Mouse (Mus musculus) limb, embryonic 12.5 days (tissue): Measurements from ENCODE around the gene Gtf2h5. TPM values are rescaled to one million over a fixed set of nuclear protein-coding genes. Genes with fewer than 3 reads are reported as not detected.

Experiments used
- ATAC-seq: fragments of 200-750 bp; cut with Nextera tagmentation; 2 replicates; pipeline ENCODE4 v1.8.0; 2017; ENCODE audit warnings: low read depth, moderate TSS enrichment; ENCODE audit not compliant: insufficient number of reproducible peaks, insufficient read depth, low FRiP score, low TSS enrichment
- H3K27ac ChIP-seq: fragments of 300-500 bp; sonication (generic); 2 replicates; pipeline ENCODE4 v1.5.1; 2016; ENCODE audit warnings: mild to moderate bottlenecking, moderate library complexity
- H3K27me3 ChIP-seq: fragments of 300-500 bp; sonication (generic); 2 replicates; pipeline ENCODE4 v1.6.1; 2016; ENCODE audit warnings: mild to moderate bottlenecking, moderate library complexity
- H3K36me3 ChIP-seq: fragments of 300-500 bp; sonication (generic); 2 replicates; pipeline ENCODE4 v1.6.1; 2016; ENCODE audit warnings: mild to moderate bottlenecking, moderate library complexity
- H3K4me1 ChIP-seq: fragments of 300-500 bp; sonication (generic); replicated peaks from 2 replicates; pipeline ENCODE4 v1.6.1; 2016
- H3K4me2 ChIP-seq: fragments of 300-500 bp; sonication (generic); 2 replicates; pipeline ENCODE4 v1.6.1; 2016; ENCODE audit warnings: mild to moderate bottlenecking, moderate library complexity
- H3K4me3 ChIP-seq: fragments of 300-500 bp; sonication (generic); replicated peaks from 2 replicates; pipeline ENCODE4 v1.5.1; 2016; ENCODE audit warnings: mild to moderate bottlenecking
- H3K9ac ChIP-seq: fragments of 300-500 bp; sonication (generic); replicated peaks from 2 replicates; pipeline ENCODE4 v1.6.1; 2016; ENCODE audit warnings: mild to moderate bottlenecking, moderate library complexity
- H3K9me3 ChIP-seq: fragments of 300-500 bp; sonication (generic); 2 replicates; pipeline ENCODE4 v1.6.1; 2016; ENCODE audit warnings: mild to moderate bottlenecking, moderate library complexity
- WGBS: fragments of 180-500 bp; shearing (Covaris S2); methylation state at CpG from one replicate; pipeline ENCODE4 v1.1.7; 2016; 5-methylcytosine and 5-hydroxymethylcytosine counted together
- polyA plus RNA-seq: library from polyadenylated mRNA; unstranded; fragments of >200 nt; fragmentation: Nextera tagmentation; extraction: Ambion mirVana; gene quantifications from 2 replicates; pipeline ENCODE4 v1.2.1, GENCODE M21; 2016

Gene Gtf2h5
- polyA plus RNA-seq, 1 experiment from 2014 or later = 176 TPM

DNA sequence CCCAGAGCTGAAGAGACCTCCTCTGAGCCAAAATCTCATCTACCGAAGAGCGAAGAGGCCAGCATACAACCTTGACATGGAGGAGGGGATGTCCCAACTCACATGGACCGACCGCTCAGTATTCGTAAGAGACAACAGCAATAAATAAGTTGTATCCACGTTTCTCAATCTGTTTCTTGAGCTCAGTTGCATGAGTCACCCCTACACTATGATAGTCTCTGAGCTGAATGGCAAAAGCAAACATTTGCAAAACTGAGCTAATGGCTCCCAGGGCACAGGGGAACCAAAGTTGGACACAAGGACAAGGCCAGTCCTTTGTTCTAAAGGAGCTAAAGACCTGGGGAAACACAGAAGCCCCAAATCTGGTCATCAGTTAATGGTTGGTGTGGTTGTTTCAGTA is 9.7 kb upstream of the Gtf2h5 start:
- H3K4me1 ChIP-seq = no peaks in the 10 kb centered on the region
- H3K36me3 ChIP-seq = peaks cover 57% of the 10 kb centered on the region
- H3K4me2 ChIP-seq = no peak overlapping the region
- ATAC-seq = no peak
- H3K9me3 ChIP-seq = no peaks in the 10 kb centered on the region
- no peak overlapping the region for H3K9ac ChIP-seq
- H3K27me3 ChIP-seq = no peaks in the 10 kb centered on the region
- H3K27ac ChIP-seq = no peak overlapping the region
- WGBS = 92% methylated on average over 6 of the region's 6 CpGs
- no peak overlapping the region for H3K4me3 ChIP-seq

DNA sequence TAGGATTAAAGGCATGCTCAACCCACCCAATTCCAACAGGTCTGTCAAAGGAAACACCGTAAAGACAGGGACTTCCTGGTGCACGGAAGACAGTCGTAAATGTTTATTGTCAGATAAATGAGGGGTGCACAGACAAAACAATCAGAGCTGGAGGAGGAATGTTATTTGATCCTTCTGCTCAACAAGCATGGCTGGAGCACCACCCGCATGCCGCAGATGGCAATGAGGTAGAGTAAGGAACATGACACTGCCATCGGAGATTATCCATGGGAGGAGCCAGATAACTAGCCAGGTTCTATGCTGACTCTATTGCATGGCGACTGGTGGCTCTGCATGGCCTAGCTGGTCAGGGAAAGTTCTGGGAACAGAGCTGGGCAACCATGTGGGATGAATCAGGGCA is 6.2 kb upstream of the Gtf2h5 start:
- Histone ChIP-seq H3K27me3 (no peaks in the 10 kb centered on the region), H3K4me1 (no peaks in the 10 kb centered on the region), H3K9me3 (no peaks in the 10 kb centered on the region), H3K4me3 (no peak overlapping the region), H3K9ac (no peak overlapping the region), H3K36me3 (peaks cover 32% of the 10 kb centered on the region; the same call in 1 of the 2 replicates), H3K4me2 (no peak overlapping the region), H3K27ac (no peak overlapping the region)
- 29% methylated on average over 7 of the region's 7 CpGs for WGBS
- no peak for ATAC-seq

DNA sequence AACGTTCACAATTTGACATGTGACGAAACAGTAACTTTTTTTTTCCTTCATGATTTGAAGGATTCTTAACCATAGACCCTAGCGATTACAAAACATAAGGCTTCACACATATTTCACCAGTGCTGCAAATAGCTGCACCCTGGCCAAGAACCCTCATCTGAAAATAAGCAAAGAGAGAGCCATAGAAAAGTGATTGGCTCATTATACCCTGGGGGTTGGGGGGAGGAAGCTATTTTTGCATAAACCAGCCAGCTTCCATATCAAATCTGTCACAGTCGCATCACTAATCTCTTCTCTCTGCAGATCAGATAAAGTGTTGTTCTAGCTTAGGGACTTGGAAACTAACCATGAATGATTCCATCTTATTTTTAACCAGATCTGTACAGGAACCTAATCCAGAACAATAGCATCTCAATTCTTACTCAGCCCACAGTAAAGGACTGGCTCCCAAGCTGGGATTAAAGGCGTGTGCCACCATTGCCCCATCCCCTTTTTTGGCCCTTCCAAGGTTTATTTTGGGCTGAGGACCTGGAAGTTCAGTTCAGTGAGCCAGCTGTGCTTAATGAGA is 3.8 kb downstream of the Gtf2h5 start:
- Histone ChIP-seq H3K36me3 (peaks cover 50% of the 10 kb centered on the region), H3K4me2 (no peak overlapping the region), H3K9me3 (no peaks in the 10 kb centered on the region), H3K9ac (no peak overlapping the region), H3K27ac (no peak overlapping the region), H3K27me3 (no peaks in the 10 kb centered on the region), H3K4me1 (peaks cover 8% of the 10 kb centered on the region; the same call in 1 of the 2 replicates), H3K4me3 (no peak overlapping the region)
- WGBS = 93% methylated on average over 5 of the region's 5 CpGs
- ATAC-seq = no peak

DNA sequence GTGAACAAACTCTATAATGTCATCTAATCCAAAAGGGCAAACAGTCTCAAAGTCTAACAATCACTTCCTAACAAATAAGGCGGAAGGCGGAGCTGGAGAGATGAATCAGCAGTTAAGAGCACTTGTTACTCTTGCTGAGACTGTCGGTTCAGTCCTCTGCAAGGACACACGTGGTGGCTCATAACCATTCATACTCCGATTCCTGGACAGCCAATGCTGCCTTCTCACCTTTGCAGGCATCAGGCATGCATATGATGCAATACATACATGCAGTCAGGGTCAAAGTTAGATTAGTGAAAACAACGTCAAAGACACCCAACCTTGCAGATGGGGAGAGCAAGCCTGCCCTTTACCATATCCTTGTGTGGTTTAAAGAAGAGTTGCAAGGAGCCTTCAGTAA is 12.0 kb downstream of the Gtf2h5 start:
- no peak overlapping the region for H3K4me2 ChIP-seq
- WGBS = 93% methylated on average over 6 of the region's 6 CpGs
- ATAC-seq = no peak

DNA sequence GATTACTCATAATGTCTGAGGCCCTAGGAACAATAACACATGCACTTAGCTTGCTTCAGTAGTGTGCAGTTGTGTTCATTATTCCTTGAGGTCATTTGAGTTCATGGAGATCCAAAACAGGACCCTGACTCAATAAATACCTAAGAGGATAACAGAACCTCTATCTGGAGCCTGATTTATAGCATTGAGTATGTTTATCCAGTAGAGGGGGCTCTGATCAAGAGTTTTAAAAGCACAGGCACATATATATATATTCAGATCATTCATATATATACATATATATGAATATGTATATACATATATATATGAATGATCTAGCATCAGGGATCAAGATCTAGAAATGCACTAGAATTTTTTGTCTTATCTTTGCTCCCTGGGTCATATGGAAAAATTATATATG is 16.0 kb downstream of the Gtf2h5 start:
- no peaks in the 10 kb centered on the region for H3K27me3 ChIP-seq
- H3K36me3 ChIP-seq = peaks cover 17% of the 10 kb centered on the region; the same call in 1 of the 2 replicates
- no peak overlapping the region for H3K4me3 ChIP-seq
- no peaks in the 10 kb centered on the region for H3K4me1 ChIP-seq
- ATAC-seq = no peak
- no peak overlapping the region for H3K4me2 ChIP-seq
- no peak overlapping the region for H3K27ac ChIP-seq
- H3K9ac ChIP-seq = no peak overlapping the region
- H3K9me3 ChIP-seq = no peaks in the 10 kb centered on the region

More for the DNA sequence above, 12.0 kb downstream of the Gtf2h5 start:
- Histone ChIP-seq H3K27me3 (no peaks in the 10 kb centered on the region), H3K4me3 (no peak overlapping the region), H3K36me3 (peaks cover 33% of the 10 kb centered on the region; the same call in 1 of the 2 replicates), H3K4me1 (no peaks in the 10 kb centered on the region), H3K9me3 (no peaks in the 10 kb centered on the region), H3K27ac (no peak overlapping the region), H3K9ac (no peak overlapping the region)

DNA sequence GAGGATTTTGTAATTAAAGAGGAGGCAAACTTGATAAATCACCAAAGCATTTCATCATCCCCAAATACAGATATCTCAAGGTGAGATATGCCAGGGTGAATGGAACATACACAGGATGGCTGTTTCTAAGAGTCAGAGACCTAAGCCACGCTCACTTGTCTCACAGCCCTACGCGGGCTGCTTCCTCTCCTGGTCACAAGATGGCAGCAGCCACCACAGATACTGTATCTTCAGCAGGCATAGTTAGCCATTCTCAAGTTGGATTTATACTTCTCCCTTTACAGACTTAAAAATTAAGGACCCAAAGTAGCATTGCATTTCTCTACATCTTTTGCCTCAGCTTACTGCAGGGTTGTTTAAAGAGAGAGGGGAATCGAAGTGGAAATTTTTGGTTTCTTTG is 18.3 kb downstream of the Gtf2h5 start:
- Histone ChIP-seq H3K27me3 (no peaks in the 10 kb centered on the region), H3K4me2 (no peak overlapping the region), H3K9ac (no peak overlapping the region), H3K36me3 (peaks cover 1% of the 10 kb centered on the region; the same call in 1 of the 2 replicates), H3K27ac (no peak overlapping the region), H3K4me3 (no peak overlapping the region), H3K4me1 (no peaks in the 10 kb centered on the region), H3K9me3 (no peaks in the 10 kb centered on the region)
- WGBS = 27% methylated on average over 4 of the region's 4 CpGs
- ATAC-seq = no peak

DNA sequence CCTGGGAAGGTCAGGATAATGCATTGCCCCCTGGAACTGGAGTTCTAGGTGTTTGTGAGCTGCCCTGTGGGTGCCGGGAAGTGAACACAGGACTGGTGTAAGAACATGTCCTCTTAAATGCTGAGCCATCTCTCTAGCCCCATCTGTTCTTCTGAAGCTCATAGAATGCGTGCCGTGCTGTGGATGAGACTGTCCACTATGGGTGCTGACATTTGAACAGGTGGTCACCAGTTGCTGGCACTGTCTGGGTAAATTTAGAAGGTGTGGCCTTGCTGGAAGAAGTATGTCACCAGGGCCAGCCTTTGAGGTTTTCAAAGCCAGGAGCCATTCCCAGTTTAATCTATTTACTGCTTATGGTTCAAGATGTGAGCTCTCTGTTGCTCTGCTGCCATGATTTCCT is 22.7 kb downstream of the Gtf2h5 start:
- ATAC-seq = no peak
- H3K9ac ChIP-seq = no peak overlapping the region
- no peaks in the 10 kb centered on the region for H3K4me1 ChIP-seq
- no peak overlapping the region for H3K4me3 ChIP-seq
- H3K36me3 ChIP-seq = no peaks in the 10 kb centered on the region
- no peaks in the 10 kb centered on the region for H3K9me3 ChIP-seq
- WGBS = 87% methylated on average over 3 of the region's 3 CpGs
- H3K27me3 ChIP-seq = peaks cover 4% of the 10 kb centered on the region; the same call in 1 of the 2 replicates
- no peak overlapping the region for H3K4me2 ChIP-seq
- H3K27ac ChIP-seq = no peak overlapping the region

DNA sequence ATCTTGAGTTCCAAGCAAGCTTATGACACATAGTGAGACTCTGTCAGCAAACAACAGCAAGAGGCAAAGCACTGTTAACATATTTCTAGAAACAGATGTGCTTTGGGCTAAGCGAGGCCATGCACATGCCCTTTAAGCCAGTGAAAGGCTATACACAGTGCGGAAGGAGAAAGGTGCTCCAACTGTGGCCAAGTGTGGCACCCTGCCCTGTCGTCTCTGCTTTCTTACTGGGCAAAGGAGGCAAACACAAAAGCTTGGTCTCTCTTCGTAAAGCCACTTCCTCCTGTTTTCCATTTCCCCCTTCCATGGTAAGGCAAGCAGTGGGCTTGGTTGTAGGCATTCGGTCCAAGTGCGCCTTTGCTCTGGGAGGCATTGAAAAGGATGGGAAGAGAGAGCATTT is 24.0 kb downstream of the Gtf2h5 start:
- 85% methylated on average over 6 of the region's 6 CpGs for WGBS
- ATAC-seq = no peak

DNA sequence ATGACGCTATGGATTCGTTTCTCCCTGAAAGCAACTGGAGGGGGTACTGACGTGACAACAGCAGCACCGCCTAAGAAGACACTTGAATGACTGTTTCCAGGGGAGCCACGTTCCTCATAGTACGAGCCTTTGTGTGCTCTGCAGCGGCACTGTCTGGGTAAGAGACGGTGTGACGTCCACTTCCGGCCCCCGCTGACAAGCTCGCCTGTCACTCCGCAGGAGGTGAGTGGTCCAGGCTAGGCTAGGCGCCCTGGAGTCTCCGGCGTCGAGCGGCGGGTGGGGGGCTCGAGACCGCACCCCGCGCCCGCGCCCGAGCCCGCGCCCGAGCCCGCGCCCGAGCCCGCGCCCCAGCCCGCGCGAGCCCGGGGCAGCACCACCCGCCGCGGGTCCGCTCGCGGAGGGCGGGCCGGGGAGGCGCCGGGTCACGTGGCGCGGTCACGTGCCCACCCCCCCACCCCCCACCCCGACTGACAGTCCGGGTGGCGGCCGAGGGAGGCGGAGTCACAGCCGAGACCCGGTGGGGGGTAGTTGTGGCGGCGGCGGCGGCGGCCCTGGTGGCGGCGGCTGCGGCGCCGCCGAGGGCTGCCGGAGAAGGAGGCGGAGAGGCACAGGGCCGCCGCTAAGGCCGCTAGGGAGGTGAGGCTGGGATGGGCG is 26.9 kb downstream of the Gtf2h5 start, which contains the start of gene Tulp4:
TSS of gene Tulp4 (plus strand) at position 77 of the 654 bp plus-strand sequence.
- Histone ChIP-seq H3K9ac (peak within 1 kb of the TSS; percentile 96), H3K4me3 (peak within 1 kb of the TSS; percentile 85), H3K27ac (peak within 1 kb of the TSS; percentile 95), H3K36me3 (peaks cover 17% of the 10 kb centered on the region), H3K9me3 (no peaks in the 10 kb centered on the region), H3K4me1 (peaks cover 23% of the 10 kb centered on the region), H3K27me3 (peaks cover 4% of the 10 kb centered on the region; the same call in 1 of the 2 replicates), H3K4me2 (peak within 1 kb of the TSS; percentile 72)
- peak; percentile 94 for ATAC-seq
- WGBS = 2% methylated on average over 36 of the region's 76 CpGs

More for the DNA sequence above, 24.0 kb downstream of the Gtf2h5 start:
- Histone ChIP-seq H3K27me3 (peaks cover 4% of the 10 kb centered on the region; the same call in 1 of the 2 replicates), H3K4me2 (no peak overlapping the region), H3K4me3 (no peak overlapping the region), H3K4me1 (peaks cover 10% of the 10 kb centered on the region), H3K36me3 (no peaks in the 10 kb centered on the region), H3K27ac (no peak overlapping the region), H3K9me3 (no peaks in the 10 kb centered on the region), H3K9ac (no peak overlapping the region)

DNA sequence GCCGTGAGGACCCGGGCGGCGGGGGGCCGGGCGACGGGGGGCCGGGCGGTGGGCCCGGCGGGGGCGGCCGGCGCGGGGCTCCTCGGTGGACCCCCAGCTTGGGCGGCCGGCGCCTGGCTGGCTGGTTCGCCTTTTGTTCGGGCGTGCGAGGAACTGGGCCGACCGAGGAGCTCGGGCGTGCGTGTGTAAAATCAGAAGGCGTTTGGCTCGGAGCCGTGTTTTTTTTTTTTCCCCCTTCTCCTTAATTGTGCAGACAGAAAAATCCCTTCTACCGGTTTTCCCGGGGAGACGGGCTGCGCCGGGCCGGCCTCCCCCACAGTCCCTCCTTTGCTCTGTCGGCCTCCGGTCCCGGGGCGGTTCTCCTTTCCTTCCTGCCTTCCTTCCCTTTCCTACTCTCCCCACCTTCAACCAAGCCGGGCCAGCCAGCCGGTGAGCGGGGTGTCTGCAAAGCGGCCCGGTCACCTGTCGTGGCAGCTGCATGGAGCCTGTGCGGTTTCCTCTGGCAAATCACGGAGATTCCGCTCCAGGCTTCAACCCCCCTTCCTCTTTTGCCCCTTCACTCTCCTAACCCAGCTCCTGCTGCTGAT is 27.5 kb downstream of the Gtf2h5 start:
- H3K4me3 ChIP-seq = peak overlapping the region; percentile 85
- peak overlapping the region; percentile 72 for H3K4me2 ChIP-seq
- peak overlapping the region; percentile 95 for H3K27ac ChIP-seq
- H3K9me3 ChIP-seq = no peaks in the 10 kb centered on the region
- H3K27me3 ChIP-seq = peaks cover 4% of the 10 kb centered on the region; the same call in 1 of the 2 replicates
- peaks cover 23% of the 10 kb centered on the region for H3K4me1 ChIP-seq
- peak; percentile 44 for ATAC-seq
- WGBS = 0% methylated on average over 49 of the region's 50 CpGs
- H3K9ac ChIP-seq = peak overlapping the region; percentile 96
- peaks cover 21% of the 10 kb centered on the region for H3K36me3 ChIP-seq

DNA sequence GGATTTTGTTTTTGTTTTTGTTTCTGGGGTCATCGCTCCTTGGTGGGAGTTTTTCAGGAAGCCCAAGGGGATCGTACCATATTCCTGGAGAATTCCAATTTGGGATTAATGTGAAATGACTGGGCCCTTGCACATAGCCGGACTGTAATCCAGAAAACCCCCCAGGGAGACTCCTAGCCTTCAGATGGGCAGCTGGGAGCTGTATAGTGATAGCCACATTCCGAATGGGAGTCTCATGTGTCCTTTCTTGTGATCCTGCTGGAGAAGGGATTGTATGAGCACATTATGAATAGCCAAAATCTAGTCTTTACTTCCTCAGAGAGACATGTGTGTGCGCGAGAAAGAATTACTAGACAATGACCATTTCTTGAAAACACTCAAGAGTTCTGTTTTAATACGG is 28.6 kb downstream of the Gtf2h5 start:
- H3K9me3 ChIP-seq = no peaks in the 10 kb centered on the region

More for the DNA sequence above, 28.6 kb downstream of the Gtf2h5 start:
- Histone ChIP-seq H3K27ac (no peak overlapping the region), H3K4me3 (peak overlapping the region; percentile 85), H3K4me2 (peak overlapping the region; percentile 72), H3K4me1 (peaks cover 23% of the 10 kb centered on the region), H3K36me3 (peaks cover 26% of the 10 kb centered on the region), H3K9ac (peak overlapping the region; percentile 96), H3K27me3 (peaks cover 4% of the 10 kb centered on the region; the same call in 1 of the 2 replicates)
- WGBS = 63% methylated on average over 7 of the region's 7 CpGs
- ATAC-seq = no peak
